Mouse (Mus musculus): ENCODE data around the gene Col9a1. TPM values are rescaled to one million over a fixed set of nuclear protein-coding genes. Genes with fewer than 3 reads are reported as not detected.

The Col9a1 gene
- total RNA-seq, 2 experiments from 2014 or later, result 0.16 to 0.36 TPM

- no peak for DNase-seq
These were observed 44.8 kb downstream of the Col9a1 start for GRCm38 (mm10) chr1:24222231-24222630.

GRCm38 (mm10) chr1:24222981-24223612, 45.7 kb downstream of the Col9a1 start:
- DNase-seq, result no peak

- no peak for DNase-seq
These were observed 48.6 kb downstream of the Col9a1 start for GRCm38 (mm10) chr1:24225825-24226526.

GRCm38 (mm10) chr1:24226941-24227711, 49.7 kb downstream of the Col9a1 start:
- no peak for DNase-seq

- DNase-seq, result no peak
These were observed 52.1 kb downstream of the Col9a1 start for GRCm38 (mm10) chr1:24229552-24229951.

- DNase-seq, result no peak
These were observed 53.0 kb downstream of the Col9a1 start for GRCm38 (mm10) chr1:24230428-24230827.

- no peak for DNase-seq
These were observed 54.3 kb downstream of the Col9a1 start for GRCm38 (mm10) chr1:24231504-24232270.

- DNase-seq, result no peak
These were observed 58.9 kb downstream of the Col9a1 start for GRCm38 (mm10) chr1:24236330-24236729.

- DNase-seq, result no peak
These were observed 62.8 kb downstream of the Col9a1 start for GRCm38 (mm10) chr1:24240039-24240691.

GRCm38 (mm10) chr1:24244931-24245330, 67.5 kb downstream of the Col9a1 start:
- DNase-seq, result no peak

- DNase-seq, result no peak
These were observed 68.4 kb downstream of the Col9a1 start for GRCm38 (mm10) chr1:24245700-24246375.

- no peak for DNase-seq
These were observed 71.1 kb downstream of the Col9a1 start for GRCm38 (mm10) chr1:24248294-24249104.

GRCm38 (mm10) chr1:24249105-24249664, 71.8 kb downstream of the Col9a1 start:
- DNase-seq, result no peak

GRCm38 (mm10) chr1:24257961-24258360, 80.6 kb downstream of the Col9a1 start:
- no peak for DNase-seq

- DNase-seq, result no peak
These were observed 82.0 kb downstream of the Col9a1 start for GRCm38 (mm10) chr1:24259419-24259818.

- DNase-seq, result no peak
These were observed 83.8 kb downstream of the Col9a1 start for GRCm38 (mm10) chr1:24261181-24261580.

- DNase-seq, result no peak
These were observed 89.6 kb downstream of the Col9a1 start for GRCm38 (mm10) chr1:24267022-24267421.

GRCm38 (mm10) chr1:24286360-24286759, 109.0 kb downstream of the Col9a1 start:
- no peak for DNase-seq

- no peak for DNase-seq
These were observed 115.1 kb downstream of the Col9a1 start for GRCm38 (mm10) chr1:24292515-24292914.
